Mouse (Mus musculus): ENCODE measurements at regions not wholly inside any gene's neighbourhood (a gene's known extent, or its start where the extent isn't known, plus 50 kb on each side); places are given as distances from the start of the nearest gene placed in this dataset.

GRCm38 (mm10) chr12:26635665-26636241, 166.7 kb downstream of the Cmpk2 start:
- ATAC-seq: no peak
- Histone ChIP-seq H3K4me3 (ENCODE audit: low read depth, low read length) (no peak overlapping the region), H3K4me2 (replicated peaks; ENCODE audit: low read depth) (no peak overlapping the region), H3K9me3 (ENCODE audit: control insufficient read depth) (no peaks in the 10 kb centered on the region), H3K27ac (ENCODE audit: low read depth, low read length) (no peak overlapping the region), H3K4me1 (replicated peaks; ENCODE audit: control insufficient read depth, insufficient read depth, low read length) (no peaks in the 10 kb centered on the region), H3K9ac (ENCODE audit: low read depth, low read length) (no peak overlapping the region), H3K27me3 (replicated peaks; ENCODE audit: control insufficient read depth, insufficient read depth, low read length) (no peaks in the 10 kb centered on the region), H3K36me3 (ENCODE audit: control insufficient read depth, insufficient read depth) (no peaks in the 10 kb centered on the region)
- TF ChIP-seq CTCF (IDR thresholded peaks at IDR 0.05; ENCODE audit: low read depth): no peak
- 59% methylated on average over 4 of the region's 4 CpGs for WGBS

- Histone ChIP-seq H3K9me3 (ENCODE audit: control insufficient read depth) (no peaks in the 10 kb centered on the region), H3K9ac (ENCODE audit: low read depth, low read length) (no peak overlapping the region), H3K36me3 (ENCODE audit: control insufficient read depth, insufficient read depth) (no peaks in the 10 kb centered on the region), H3K4me1 (replicated peaks; ENCODE audit: control insufficient read depth, insufficient read depth, low read length) (no peaks in the 10 kb centered on the region), H3K27me3 (replicated peaks; ENCODE audit: control insufficient read depth, insufficient read depth, low read length) (no peaks in the 10 kb centered on the region), H3K4me2 (replicated peaks; ENCODE audit: low read depth) (no peak overlapping the region), H3K4me3 (ENCODE audit: low read depth, low read length) (no peak overlapping the region), H3K27ac (ENCODE audit: low read depth, low read length) (no peak overlapping the region)
- ATAC-seq: no peak
- 31% methylated on average over 3 of the region's 3 CpGs for WGBS
- no peak for TF ChIP-seq CTCF (IDR thresholded peaks at IDR 0.05; ENCODE audit: low read depth)
These were observed 166.2 kb downstream of the Cmpk2 start for GRCm38 (mm10) chr12:26635253-26635652.

- H3K27me3 ChIP-seq (replicated peaks; ENCODE audit: control insufficient read depth, insufficient read depth, low read length): no peaks in the 10 kb centered on the region
- TF ChIP-seq CTCF (IDR thresholded peaks at IDR 0.05; ENCODE audit: low read depth): no peak
- H3K36me3 ChIP-seq (ENCODE audit: control insufficient read depth, insufficient read depth): no peaks in the 10 kb centered on the region
- no peak for ATAC-seq
- H3K4me2 ChIP-seq (replicated peaks; ENCODE audit: low read depth): no peak overlapping the region
- H3K27ac ChIP-seq (ENCODE audit: low read depth, low read length): no peak overlapping the region
- H3K9me3 ChIP-seq (ENCODE audit: control insufficient read depth): no peaks in the 10 kb centered on the region
- 48% methylated on average over 1 of the region's 1 CpGs for WGBS
- H3K4me1 ChIP-seq (replicated peaks; ENCODE audit: control insufficient read depth, insufficient read depth, low read length): no peaks in the 10 kb centered on the region
- no peak overlapping the region for H3K4me3 ChIP-seq (ENCODE audit: low read depth, low read length)
- no peak overlapping the region for H3K9ac ChIP-seq (ENCODE audit: low read depth, low read length)
These were observed 162.8 kb downstream of the Cmpk2 start for GRCm38 (mm10) chr12:26631795-26632122.

- Histone ChIP-seq H3K4me3 (ENCODE audit: low read depth, low read length) (no peak overlapping the region), H3K4me1 (replicated peaks; ENCODE audit: control insufficient read depth, insufficient read depth, low read length) (no peaks in the 10 kb centered on the region), H3K9ac (ENCODE audit: low read depth, low read length) (no peak overlapping the region), H3K27me3 (replicated peaks; ENCODE audit: control insufficient read depth, insufficient read depth, low read length) (no peaks in the 10 kb centered on the region), H3K9me3 (ENCODE audit: control insufficient read depth) (no peaks in the 10 kb centered on the region), H3K27ac (ENCODE audit: low read depth, low read length) (no peak overlapping the region), H3K4me2 (replicated peaks; ENCODE audit: low read depth) (no peak overlapping the region), H3K36me3 (ENCODE audit: control insufficient read depth, insufficient read depth) (no peaks in the 10 kb centered on the region)
- WGBS: 50% methylated on average over 4 of the region's 4 CpGs
- ATAC-seq: no peak
- no peak for TF ChIP-seq CTCF (IDR thresholded peaks at IDR 0.05; ENCODE audit: low read depth)
These were observed 162.2 kb downstream of the Cmpk2 start for GRCm38 (mm10) chr12:26631111-26631794.

- TF ChIP-seq CTCF (IDR thresholded peaks at IDR 0.05; ENCODE audit: low read depth): no peak
- ATAC-seq: no peak
- WGBS: 72% methylated on average over 12 of the region's 12 CpGs
These were observed 152.3 kb downstream of the Cmpk2 start for GRCm38 (mm10) chr12:26621135-26621932.

GRCm38 (mm10) chr12:26620501-26621134, 151.6 kb downstream of the Cmpk2 start:
- H3K4me1 ChIP-seq (replicated peaks; ENCODE audit: control insufficient read depth, insufficient read depth, low read length): no peaks in the 10 kb centered on the region
- ATAC-seq: no peak
- no peak overlapping the region for H3K9ac ChIP-seq (ENCODE audit: low read depth, low read length)
- H3K27ac ChIP-seq (ENCODE audit: low read depth, low read length): no peak overlapping the region
- H3K4me2 ChIP-seq (replicated peaks; ENCODE audit: low read depth): no peak overlapping the region
- H3K36me3 ChIP-seq (ENCODE audit: control insufficient read depth, insufficient read depth): no peaks in the 10 kb centered on the region
- H3K4me3 ChIP-seq (ENCODE audit: low read depth, low read length): no peak overlapping the region
- 83% methylated on average over 8 of the region's 8 CpGs for WGBS
- no peak for TF ChIP-seq CTCF (IDR thresholded peaks at IDR 0.05; ENCODE audit: low read depth)
- H3K9me3 ChIP-seq (ENCODE audit: control insufficient read depth): no peaks in the 10 kb centered on the region
- no peaks in the 10 kb centered on the region for H3K27me3 ChIP-seq (replicated peaks; ENCODE audit: control insufficient read depth, insufficient read depth, low read length)

More at GRCm38 (mm10) chr12:26621135-26621932, 152.3 kb downstream of the Cmpk2 start:
- H3K4me2 ChIP-seq (replicated peaks; ENCODE audit: low read depth): no peak overlapping the region
- no peak overlapping the region for H3K4me3 ChIP-seq (ENCODE audit: low read depth, low read length)
- H3K27me3 ChIP-seq (replicated peaks; ENCODE audit: control insufficient read depth, insufficient read depth, low read length): no peaks in the 10 kb centered on the region
- H3K9ac ChIP-seq (ENCODE audit: low read depth, low read length): no peak overlapping the region
- no peaks in the 10 kb centered on the region for H3K9me3 ChIP-seq (ENCODE audit: control insufficient read depth)
- H3K36me3 ChIP-seq (ENCODE audit: control insufficient read depth, insufficient read depth): no peaks in the 10 kb centered on the region
- H3K4me1 ChIP-seq (replicated peaks; ENCODE audit: control insufficient read depth, insufficient read depth, low read length): no peaks in the 10 kb centered on the region
- no peak overlapping the region for H3K27ac ChIP-seq (ENCODE audit: low read depth, low read length)

Data from intestine, postnatal 0 days (tissue).